Mouse (Mus musculus): ENCODE measurements around the gene Ints7. TPM values are rescaled to one million over a fixed set of nuclear protein-coding genes. Genes with fewer than 3 reads are reported as not detected.

Gene Ints7
- polyA plus RNA-seq, 2 experiments, result 39.9 to 61.8 TPM

DNA sequence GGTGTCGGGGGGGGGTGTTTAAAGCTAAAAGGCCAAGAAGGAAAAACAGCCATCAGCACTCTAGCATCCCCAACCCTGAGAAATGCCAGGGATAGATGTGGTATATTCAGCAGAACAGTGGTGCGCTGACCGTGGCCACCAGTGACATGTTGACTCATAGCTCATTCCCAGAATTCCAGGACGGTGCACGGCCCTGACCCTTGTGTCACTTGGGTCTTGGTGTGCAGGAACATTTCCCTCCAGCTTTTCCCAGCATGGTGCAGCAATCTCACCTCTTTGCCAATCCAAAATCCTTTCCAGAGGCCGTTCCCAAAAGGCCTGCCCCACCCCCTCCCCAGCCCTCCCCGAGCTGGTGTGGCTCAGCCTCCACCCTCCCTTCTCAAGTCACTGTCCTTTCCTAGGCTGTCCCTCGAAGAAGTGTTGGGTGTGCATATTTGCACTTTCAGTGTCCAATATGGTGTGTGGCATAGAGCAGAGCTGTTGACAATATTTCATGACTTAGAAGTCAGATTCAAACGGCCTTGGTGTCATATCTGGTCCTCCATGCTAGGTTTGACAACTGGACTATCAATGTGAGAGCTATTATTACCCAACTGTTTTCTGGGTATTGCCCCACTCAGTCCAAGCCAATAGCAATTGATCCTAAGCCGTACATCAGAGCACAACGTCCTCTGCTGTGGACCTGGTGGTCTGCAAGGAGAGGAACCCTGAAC is 53.2 kb downstream of the Ints7 start:
- no peak for DNase-seq (ENCODE audit: low spot score)
- H3K27ac ChIP-seq (replicated peaks; ENCODE audit: low read depth, low read length), result no peak overlapping the region
- H3K4me1 ChIP-seq (ENCODE audit: control insufficient read depth, insufficient read depth, low read length), result no peaks in the 10 kb centered on the region
- H3K4me3 ChIP-seq (replicated peaks; ENCODE audit: low read length), result no peak overlapping the region
- H3K9me3 ChIP-seq (ENCODE audit: control insufficient read depth, low read length), result no peaks in the 10 kb centered on the region
- no peak overlapping the region for H3K4me2 ChIP-seq (replicated peaks; ENCODE audit: low read depth, low read length, severe bottlenecking)
- no peaks in the 10 kb centered on the region for H3K27me3 ChIP-seq (ENCODE audit: control insufficient read depth, insufficient read depth, low read length)
- no peaks in the 10 kb centered on the region for H3K36me3 ChIP-seq (ENCODE audit: control insufficient read depth, insufficient read depth, low read length)
- H3K9ac ChIP-seq (ENCODE audit: low read depth, low read length, severe bottlenecking), result no peak overlapping the region
- TF ChIP-seq POLR2A (IDR thresholded peaks at IDR 0.05; ENCODE audit: borderline replicate concordance, extremely low read depth, insufficient read depth, insufficient read length), result no peak
- ATAC-seq (ENCODE audit: low FRiP score, low read depth), result no peak
- WGBS, result 72% methylated on average over 11 of the region's 11 CpGs

DNA sequence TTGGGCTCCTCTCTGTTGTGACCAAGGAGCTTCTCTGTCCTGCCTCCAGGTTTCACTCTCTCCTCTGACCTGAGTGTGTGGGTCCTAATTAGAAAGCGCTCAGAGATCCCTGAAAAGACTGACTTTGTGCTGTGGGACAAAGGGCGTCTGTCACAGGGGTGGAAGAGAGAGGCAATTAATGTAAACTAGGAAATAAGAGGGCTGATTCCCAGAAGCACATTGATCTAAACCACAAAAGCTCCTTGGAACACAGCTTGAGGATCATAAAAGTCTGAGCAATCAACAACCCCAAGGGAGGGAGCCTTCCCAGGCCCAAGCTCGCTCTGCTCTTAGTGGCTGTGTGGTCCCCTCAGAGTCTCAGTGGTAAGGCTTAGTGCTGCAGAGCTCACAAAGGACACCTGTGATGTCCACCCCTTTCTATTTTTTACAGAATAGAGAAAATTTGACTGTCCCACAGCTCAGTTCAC is 53.8 kb downstream of the Ints7 start:
- ATAC-seq (ENCODE audit: low FRiP score, low read depth) (no peak), DNase-seq (ENCODE audit: low spot score) (no peak)
- no peak overlapping the region for H3K27ac ChIP-seq (replicated peaks; ENCODE audit: low read depth, low read length)
- no peaks in the 10 kb centered on the region for H3K4me1 ChIP-seq (ENCODE audit: control insufficient read depth, insufficient read depth, low read length)
- 57% methylated on average over 3 of the region's 3 CpGs for WGBS
- no peak overlapping the region for H3K4me3 ChIP-seq (replicated peaks; ENCODE audit: low read length)
- H3K36me3 ChIP-seq (ENCODE audit: control insufficient read depth, insufficient read depth, low read length), result no peaks in the 10 kb centered on the region
- no peaks in the 10 kb centered on the region for H3K9me3 ChIP-seq (ENCODE audit: control insufficient read depth, low read length)
- no peak overlapping the region for H3K4me2 ChIP-seq (replicated peaks; ENCODE audit: low read depth, low read length, severe bottlenecking)
- no peak overlapping the region for H3K9ac ChIP-seq (ENCODE audit: low read depth, low read length, severe bottlenecking)
- no peak for TF ChIP-seq POLR2A (IDR thresholded peaks at IDR 0.05; ENCODE audit: borderline replicate concordance, extremely low read depth, insufficient read depth, insufficient read length)
- no peaks in the 10 kb centered on the region for H3K27me3 ChIP-seq (ENCODE audit: control insufficient read depth, insufficient read depth, low read length)

DNA sequence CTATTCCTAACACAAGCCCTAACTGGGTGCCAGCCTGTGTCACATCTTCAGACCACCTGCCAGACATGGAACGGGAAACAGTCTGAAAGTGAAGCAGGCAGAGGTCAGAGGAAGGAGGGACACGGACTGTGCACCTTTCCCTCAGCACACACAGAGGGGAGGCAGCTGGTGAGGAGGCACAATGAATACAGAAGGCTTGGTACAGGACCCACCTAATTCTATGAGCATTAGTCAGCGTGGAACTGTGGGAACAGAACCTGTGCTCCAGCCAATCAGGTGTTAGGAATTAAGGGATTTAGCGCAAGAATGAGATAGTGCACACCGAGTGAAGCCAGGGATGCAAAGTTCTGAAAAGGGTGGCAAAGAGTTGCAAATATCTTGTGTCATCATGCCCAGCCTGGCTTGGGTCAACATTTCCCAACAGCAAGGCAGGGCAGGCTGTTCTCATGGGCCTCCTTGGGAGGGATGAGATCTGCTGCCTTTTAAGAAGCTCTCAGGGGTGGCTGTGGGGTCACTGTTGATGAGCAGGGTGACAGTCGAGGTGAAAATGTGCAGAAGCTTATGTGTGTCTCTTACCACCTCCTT is 57.2 kb downstream of the Ints7 start:
- H3K9ac ChIP-seq (ENCODE audit: low read depth, low read length, severe bottlenecking), result no peak overlapping the region
- H3K4me1 ChIP-seq (ENCODE audit: control insufficient read depth, insufficient read depth, low read length), result no peaks in the 10 kb centered on the region
- H3K4me2 ChIP-seq (replicated peaks; ENCODE audit: low read depth, low read length, severe bottlenecking), result no peak overlapping the region
- DNase-seq (ENCODE audit: low spot score), result no peak
- TF ChIP-seq POLR2A (IDR thresholded peaks at IDR 0.05; ENCODE audit: borderline replicate concordance, extremely low read depth, insufficient read depth, insufficient read length), result no peak
- no peak for ATAC-seq (ENCODE audit: low FRiP score, low read depth)
- H3K4me3 ChIP-seq (replicated peaks; ENCODE audit: low read length), result no peak overlapping the region
- 75% methylated on average over 6 of the region's 6 CpGs for WGBS
- no peaks in the 10 kb centered on the region for H3K36me3 ChIP-seq (ENCODE audit: control insufficient read depth, insufficient read depth, low read length)
- H3K27ac ChIP-seq (replicated peaks; ENCODE audit: low read depth, low read length), result no peak overlapping the region
- H3K27me3 ChIP-seq (ENCODE audit: control insufficient read depth, insufficient read depth, low read length), result no peaks in the 10 kb centered on the region
- no peaks in the 10 kb centered on the region for H3K9me3 ChIP-seq (ENCODE audit: control insufficient read depth, low read length)

DNA sequence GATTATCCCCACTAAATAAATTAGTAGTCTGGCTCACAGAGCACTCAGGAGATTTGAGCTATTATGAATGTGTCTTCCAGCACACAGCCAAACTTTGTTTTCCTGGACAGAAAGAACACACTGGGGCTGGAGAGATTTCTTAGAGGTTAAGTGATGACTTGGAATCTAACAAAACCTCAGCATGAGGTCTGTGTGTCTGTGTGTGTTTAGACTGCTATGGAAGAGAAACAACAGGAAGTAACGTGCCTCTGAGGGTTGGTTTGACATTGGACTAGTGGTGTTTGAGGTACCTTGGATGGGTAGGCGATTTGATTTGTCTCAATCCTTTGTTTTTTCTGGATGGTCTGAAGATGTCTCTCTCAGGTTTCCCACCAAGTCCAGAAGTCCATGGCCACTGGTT is 58.7 kb downstream of the Ints7 start:
- ATAC-seq (ENCODE audit: low FRiP score, low read depth), result no peak
- Histone ChIP-seq H3K4me1 (ENCODE audit: control insufficient read depth, insufficient read depth, low read length) (no peaks in the 10 kb centered on the region), H3K4me2 (replicated peaks; ENCODE audit: low read depth, low read length, severe bottlenecking) (no peak overlapping the region), H3K27ac (replicated peaks; ENCODE audit: low read depth, low read length) (no peak overlapping the region), H3K4me3 (replicated peaks; ENCODE audit: low read length) (no peak overlapping the region), H3K9ac (ENCODE audit: low read depth, low read length, severe bottlenecking) (no peak overlapping the region), H3K36me3 (ENCODE audit: control insufficient read depth, insufficient read depth, low read length) (no peaks in the 10 kb centered on the region), H3K27me3 (ENCODE audit: control insufficient read depth, insufficient read depth, low read length) (no peaks in the 10 kb centered on the region), H3K9me3 (ENCODE audit: control insufficient read depth, low read length) (no peaks in the 10 kb centered on the region)
- no peak for TF ChIP-seq POLR2A (IDR thresholded peaks at IDR 0.05; ENCODE audit: borderline replicate concordance, extremely low read depth, insufficient read depth, insufficient read length)
- no peak for DNase-seq (ENCODE audit: low spot score)
- whole genome bisulfite sequencing, result 81% methylated on average over 2 of the region's 2 CpGs

DNA sequence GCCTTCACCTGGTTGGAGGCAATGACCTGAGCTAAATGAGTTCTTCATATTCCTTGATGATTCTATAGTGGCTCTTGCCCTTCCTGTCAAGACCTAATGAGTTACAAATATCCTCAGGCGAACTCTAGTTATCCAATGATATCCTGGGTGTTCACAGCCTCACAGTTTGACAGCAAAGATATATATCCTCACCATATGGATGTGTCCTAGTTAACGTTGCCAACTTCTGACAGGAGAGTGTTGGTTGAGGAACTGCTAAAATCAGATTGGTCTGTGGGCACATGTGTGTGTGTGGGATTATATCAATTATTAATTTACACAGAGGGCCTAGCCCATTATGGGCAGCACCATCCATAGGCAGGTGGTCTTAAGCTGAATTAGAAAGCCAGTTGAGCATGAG is 63.0 kb downstream of the Ints7 start:
- ATAC-seq (ENCODE audit: low FRiP score, low read depth) (no peak), DNase-seq (ENCODE audit: low spot score) (no peak)
- Histone ChIP-seq H3K4me2 (replicated peaks; ENCODE audit: low read depth, low read length, severe bottlenecking) (no peak overlapping the region), H3K4me1 (ENCODE audit: control insufficient read depth, insufficient read depth, low read length) (no peaks in the 10 kb centered on the region), H3K9ac (ENCODE audit: low read depth, low read length, severe bottlenecking) (no peak overlapping the region), H3K27ac (replicated peaks; ENCODE audit: low read depth, low read length) (no peak overlapping the region), H3K9me3 (ENCODE audit: control insufficient read depth, low read length) (no peaks in the 10 kb centered on the region), H3K36me3 (ENCODE audit: control insufficient read depth, insufficient read depth, low read length) (no peaks in the 10 kb centered on the region), H3K27me3 (ENCODE audit: control insufficient read depth, insufficient read depth, low read length) (no peaks in the 10 kb centered on the region), H3K4me3 (replicated peaks; ENCODE audit: low read length) (no peak overlapping the region)
- 72% methylated on average over 2 of the region's 2 CpGs for WGBS
- no peak for TF ChIP-seq POLR2A (IDR thresholded peaks at IDR 0.05; ENCODE audit: borderline replicate concordance, extremely low read depth, insufficient read depth, insufficient read length)
